Mouse (Mus musculus): ENCODE measurements around the gene Mmp8.

Mmp8 gene

DNA sequence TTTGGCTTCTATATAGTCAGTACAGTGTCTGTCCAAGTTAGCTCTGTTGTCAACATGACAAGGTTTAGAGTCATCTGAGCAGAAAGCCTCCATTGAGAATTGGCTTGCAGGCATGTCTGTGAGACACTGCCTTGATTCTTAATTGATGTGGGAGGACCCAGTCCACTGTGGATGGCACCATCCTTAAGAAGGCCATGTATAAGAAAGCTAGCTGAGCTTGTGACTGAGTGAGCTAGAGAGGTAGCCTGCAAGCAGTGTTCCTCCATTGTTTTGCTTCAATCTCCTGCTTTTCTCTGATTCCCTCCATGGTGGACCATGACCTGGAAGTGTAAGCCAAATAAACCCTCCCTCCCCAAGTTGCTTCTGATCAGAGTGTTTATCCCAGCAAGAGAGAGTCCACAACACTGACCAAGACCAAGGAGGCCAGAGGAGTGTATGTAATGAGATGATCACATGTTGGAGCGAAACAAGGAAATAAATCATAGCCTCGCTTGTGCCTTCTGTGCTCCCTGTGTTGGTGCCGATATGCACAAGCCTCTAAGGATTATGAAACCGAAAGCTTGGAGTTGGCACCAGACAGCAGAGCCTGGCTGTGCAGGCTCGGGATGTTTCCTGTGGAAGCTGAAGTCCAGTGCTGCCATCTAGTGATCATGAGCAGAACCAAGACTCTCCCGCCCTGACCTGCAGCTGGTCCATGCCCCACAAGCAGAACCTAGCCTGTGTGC, 36.7 kb downstream of the Mmp8 start:
- peak; percentile 73 for DNase-seq (ENCODE audit: low spot score)

- DNase-seq (ENCODE audit: low spot score): peak; percentile 59
These were observed 44.9 kb downstream of the Mmp8 start for GRCm38 (mm10) chr9:7602982-7603742.

DNA sequence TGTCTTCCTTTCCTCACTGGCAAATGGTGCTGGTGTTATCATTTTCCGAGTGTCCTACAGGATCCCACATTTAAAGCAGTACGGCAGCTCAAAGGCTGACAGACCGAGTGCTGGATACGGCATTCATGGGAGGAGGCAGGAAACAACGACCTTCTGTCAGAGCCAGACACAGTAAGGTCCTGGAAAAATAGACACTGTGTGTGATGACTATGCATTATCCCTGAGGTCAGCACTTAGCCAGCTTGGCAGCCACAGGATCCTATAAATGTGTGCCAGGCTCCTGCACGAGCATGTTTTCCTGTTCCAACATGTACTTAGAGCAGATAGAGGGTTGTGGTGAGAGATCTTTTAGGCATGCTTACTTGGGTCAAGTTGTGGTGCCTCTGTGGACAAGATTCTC, 45.7 kb downstream of the Mmp8 start:
- DNase-seq (ENCODE audit: low spot score): no peak

DNA sequence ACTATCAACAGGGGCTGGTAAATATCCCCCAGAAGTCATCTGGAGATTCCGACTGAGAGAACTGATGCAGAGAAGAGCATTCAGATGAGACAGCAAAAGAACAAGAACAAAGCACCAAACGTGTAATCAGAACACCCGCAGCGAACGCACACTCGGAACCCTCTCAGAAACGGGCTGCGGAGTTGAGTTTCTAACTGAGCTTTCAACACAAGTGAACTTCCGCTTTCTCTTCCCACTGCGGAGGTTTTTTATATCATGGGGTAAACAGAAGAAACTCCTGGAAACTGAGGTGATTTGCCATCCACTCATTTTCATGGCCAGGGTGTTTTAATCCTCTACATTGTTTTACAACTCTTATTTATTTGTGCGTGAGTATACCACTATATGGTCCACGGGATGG, 47.4 kb downstream of the Mmp8 start:
- no peak for DNase-seq (ENCODE audit: low spot score)
